Mouse (Mus musculus): ENCODE results near the gene Hras. TPM values are rescaled to one million over a fixed set of nuclear protein-coding genes. Genes with fewer than 3 reads are reported as not detected.

Gene Hras
- polyA plus RNA-seq, 1 experiment: 54.0 TPM

GRCm38 (mm10) chr7:141168518-141168953 lies 25.3 kb downstream of the Hras start:
- TF ChIP-seq CTCF (IDR thresholded peaks at IDR 0.05; ENCODE audit: borderline replicate concordance, insufficient read depth, low read length): no peak
- TF ChIP-seq POLR2A (IDR thresholded peaks at IDR 0.05; ENCODE audit: low read depth, low read length): peak; percentile 55
- peak overlapping the region; percentile 86 for H3K27ac ChIP-seq (ENCODE audit: insufficient read depth, low read length)
- H3K4me3 ChIP-seq (ENCODE audit: insufficient read depth, low read length): peak overlapping the region; percentile 73
- peaks cover 20% of the 10 kb centered on the region for H3K4me1 ChIP-seq (ENCODE audit: control insufficient read depth, insufficient read depth, low read length)

- peaks cover 20% of the 10 kb centered on the region for H3K4me1 ChIP-seq (ENCODE audit: control insufficient read depth, insufficient read depth, low read length)
- H3K4me3 ChIP-seq (ENCODE audit: insufficient read depth, low read length): peak overlapping the region; percentile 73
- TF ChIP-seq POLR2A (IDR thresholded peaks at IDR 0.05; ENCODE audit: low read depth, low read length) (no peak; the same call in 1 of the 2 replicates), CTCF (IDR thresholded peaks at IDR 0.05; ENCODE audit: borderline replicate concordance, insufficient read depth, low read length) (no peak)
- H3K27ac ChIP-seq (ENCODE audit: insufficient read depth, low read length): peak overlapping the region; percentile 86
These were observed 25.8 kb downstream of the Hras start for GRCm38 (mm10) chr7:141167901-141168517.

- Histone ChIP-seq H3K4me1 (ENCODE audit: control insufficient read depth, insufficient read depth, low read length) (peaks cover 20% of the 10 kb centered on the region), H3K27ac (ENCODE audit: insufficient read depth, low read length) (peak overlapping the region; percentile 49), H3K4me3 (ENCODE audit: insufficient read depth, low read length) (no peak overlapping the region)
- TF ChIP-seq CTCF (IDR thresholded peaks at IDR 0.05; ENCODE audit: borderline replicate concordance, insufficient read depth, low read length): no peak
- no peak for TF ChIP-seq POLR2A (IDR thresholded peaks at IDR 0.05; ENCODE audit: low read depth, low read length)
These were observed 29.0 kb downstream of the Hras start for GRCm38 (mm10) chr7:141164850-141165249.

GRCm38 (mm10) chr7:141164397-141164796 lies 29.4 kb downstream of the Hras start:
- TF ChIP-seq POLR2A (IDR thresholded peaks at IDR 0.05; ENCODE audit: low read depth, low read length) (no peak), CTCF (IDR thresholded peaks at IDR 0.05; ENCODE audit: borderline replicate concordance, insufficient read depth, low read length) (no peak)
- peak overlapping the region; percentile 49 for H3K27ac ChIP-seq (ENCODE audit: insufficient read depth, low read length)
- H3K4me3 ChIP-seq (ENCODE audit: insufficient read depth, low read length): no peak overlapping the region
- peaks cover 20% of the 10 kb centered on the region for H3K4me1 ChIP-seq (ENCODE audit: control insufficient read depth, insufficient read depth, low read length)

- H3K4me1 ChIP-seq (ENCODE audit: control insufficient read depth, insufficient read depth, low read length): no peaks in the 10 kb centered on the region
- TF ChIP-seq POLR2A (IDR thresholded peaks at IDR 0.05; ENCODE audit: low read depth, low read length) (no peak), CTCF (IDR thresholded peaks at IDR 0.05; ENCODE audit: borderline replicate concordance, insufficient read depth, low read length) (no peak)
These were observed 38.4 kb downstream of the Hras start for GRCm38 (mm10) chr7:141155362-141155761.

GRCm38 (mm10) chr7:141148639-141149038 lies 45.2 kb downstream of the Hras start:
- Histone ChIP-seq H3K4me1 (ENCODE audit: control insufficient read depth, insufficient read depth, low read length) (no peaks in the 10 kb centered on the region), H3K27ac (ENCODE audit: insufficient read depth, low read length) (no peak overlapping the region), H3K4me3 (ENCODE audit: insufficient read depth, low read length) (no peak overlapping the region)
- TF ChIP-seq CTCF (IDR thresholded peaks at IDR 0.05; ENCODE audit: borderline replicate concordance, insufficient read depth, low read length) (no peak), POLR2A (IDR thresholded peaks at IDR 0.05; ENCODE audit: low read depth, low read length) (no peak)

More at GRCm38 (mm10) chr7:141155362-141155761, 38.4 kb downstream of the Hras start:
- Histone ChIP-seq H3K4me3 (ENCODE audit: insufficient read depth, low read length) (no peak overlapping the region), H3K27ac (ENCODE audit: insufficient read depth, low read length) (no peak overlapping the region)

GRCm38 (mm10) chr7:141147044-141147443 lies 46.8 kb downstream of the Hras start:
- Histone ChIP-seq H3K4me3 (ENCODE audit: insufficient read depth, low read length) (no peak overlapping the region), H3K27ac (ENCODE audit: insufficient read depth, low read length) (no peak overlapping the region), H3K4me1 (ENCODE audit: control insufficient read depth, insufficient read depth, low read length) (no peaks in the 10 kb centered on the region)
- TF ChIP-seq POLR2A (IDR thresholded peaks at IDR 0.05; ENCODE audit: low read depth, low read length) (no peak), CTCF (IDR thresholded peaks at IDR 0.05; ENCODE audit: borderline replicate concordance, insufficient read depth, low read length) (no peak)

- Histone ChIP-seq H3K4me3 (ENCODE audit: insufficient read depth, low read length) (no peak overlapping the region), H3K4me1 (ENCODE audit: control insufficient read depth, insufficient read depth, low read length) (no peaks in the 10 kb centered on the region), H3K27ac (ENCODE audit: insufficient read depth, low read length) (no peak overlapping the region)
- TF ChIP-seq CTCF (IDR thresholded peaks at IDR 0.05; ENCODE audit: borderline replicate concordance, insufficient read depth, low read length) (no peak), POLR2A (IDR thresholded peaks at IDR 0.05; ENCODE audit: low read depth, low read length) (no peak)
These were observed 47.7 kb downstream of the Hras start for GRCm38 (mm10) chr7:141146043-141146595.

GRCm38 (mm10) chr7:141145403-141145802 lies 48.4 kb downstream of the Hras start:
- no peak overlapping the region for H3K4me3 ChIP-seq (ENCODE audit: insufficient read depth, low read length)
- no peaks in the 10 kb centered on the region for H3K4me1 ChIP-seq (ENCODE audit: control insufficient read depth, insufficient read depth, low read length)
- TF ChIP-seq CTCF (IDR thresholded peaks at IDR 0.05; ENCODE audit: borderline replicate concordance, insufficient read depth, low read length) (no peak), POLR2A (IDR thresholded peaks at IDR 0.05; ENCODE audit: low read depth, low read length) (no peak)
- H3K27ac ChIP-seq (ENCODE audit: insufficient read depth, low read length): no peak overlapping the region

GRCm38 (mm10) chr7:141144650-141145049 lies 49.2 kb downstream of the Hras start:
- Histone ChIP-seq H3K4me1 (ENCODE audit: control insufficient read depth, insufficient read depth, low read length) (no peaks in the 10 kb centered on the region), H3K27ac (ENCODE audit: insufficient read depth, low read length) (no peak overlapping the region), H3K4me3 (ENCODE audit: insufficient read depth, low read length) (no peak overlapping the region)
- TF ChIP-seq CTCF (IDR thresholded peaks at IDR 0.05; ENCODE audit: borderline replicate concordance, insufficient read depth, low read length) (no peak), POLR2A (IDR thresholded peaks at IDR 0.05; ENCODE audit: low read depth, low read length) (no peak)
